Mouse (Mus musculus): ENCODE results near the gene Nop53. TPM values are rescaled to one million over a fixed set of nuclear protein-coding genes. Genes with fewer than 3 reads are reported as not detected.

Nop53 gene
- polyA plus RNA-seq, 1 experiment from 2014 or later: 187 TPM

GRCm38 (mm10) chr7:15933437-15934359 is 12.2 kb downstream of the Nop53 start:
- Histone ChIP-seq H3K4me3 (ENCODE audit: low read depth, low read length) (no peak overlapping the region), H3K27ac (ENCODE audit: low read depth) (peak overlapping the region; percentile 65; the same call in 1 of the 2 replicates), H3K4me2 (no peak overlapping the region), H3K27me3 (ENCODE audit: insufficient read depth, low read length) (no peaks in the 10 kb centered on the region), H3K9me3 (ENCODE audit: low read depth, low read length) (no peaks in the 10 kb centered on the region), H3K9ac (no peak overlapping the region), H3K36me3 (ENCODE audit: insufficient read depth) (peaks cover 26% of the 10 kb centered on the region), H3K4me1 (ENCODE audit: insufficient read depth) (no peaks in the 10 kb centered on the region)
- 42% methylated on average over 16 of the region's 16 CpGs for WGBS
- peak; percentile 45 for DNase-seq
- no peak for TF ChIP-seq CTCF (IDR thresholded peaks at IDR 0.05; ENCODE audit: low read depth)
- peak; percentile 44; the same call in 1 of the 2 replicates for ATAC-seq (ENCODE audit: insufficient read depth)

GRCm38 (mm10) chr7:15931635-15932034 is 14.2 kb downstream of the Nop53 start:
- no peak overlapping the region for H3K4me2 ChIP-seq
- ATAC-seq (ENCODE audit: insufficient read depth) (no peak), DNase-seq (no peak)
- H3K4me1 ChIP-seq (ENCODE audit: insufficient read depth): no peaks in the 10 kb centered on the region
- 67% methylated on average over 3 of the region's 3 CpGs for WGBS
- no peak overlapping the region for H3K4me3 ChIP-seq (ENCODE audit: low read depth, low read length)
- H3K27me3 ChIP-seq (ENCODE audit: insufficient read depth, low read length): no peaks in the 10 kb centered on the region
- no peak overlapping the region for H3K27ac ChIP-seq (ENCODE audit: low read depth)
- no peak overlapping the region for H3K9ac ChIP-seq
- TF ChIP-seq CTCF (IDR thresholded peaks at IDR 0.05; ENCODE audit: low read depth): no peak
- no peaks in the 10 kb centered on the region for H3K9me3 ChIP-seq (ENCODE audit: low read depth, low read length)
- peaks cover 5% of the 10 kb centered on the region; the same call in 1 of the 2 replicates for H3K36me3 ChIP-seq (ENCODE audit: insufficient read depth)

GRCm38 (mm10) chr7:15930543-15930942 is 15.3 kb downstream of the Nop53 start:
- ATAC-seq (ENCODE audit: insufficient read depth) (no peak), DNase-seq (no peak)
- WGBS: 59% methylated on average over 2 of the region's 2 CpGs
- no peaks in the 10 kb centered on the region for H3K4me1 ChIP-seq (ENCODE audit: insufficient read depth)
- no peak overlapping the region for H3K27ac ChIP-seq (ENCODE audit: low read depth)
- H3K27me3 ChIP-seq (ENCODE audit: insufficient read depth, low read length): no peaks in the 10 kb centered on the region
- peak; percentile 29 for TF ChIP-seq CTCF (IDR thresholded peaks at IDR 0.05; ENCODE audit: low read depth)
- no peak overlapping the region for H3K4me3 ChIP-seq (ENCODE audit: low read depth, low read length)
- H3K9me3 ChIP-seq (ENCODE audit: low read depth, low read length): no peaks in the 10 kb centered on the region
- no peak overlapping the region for H3K4me2 ChIP-seq
- H3K9ac ChIP-seq: no peak overlapping the region
- no peaks in the 10 kb centered on the region for H3K36me3 ChIP-seq (ENCODE audit: insufficient read depth)

- peak; percentile 75 for TF ChIP-seq CTCF (IDR thresholded peaks at IDR 0.05; ENCODE audit: low read depth)
- Histone ChIP-seq H3K4me2 (no peak overlapping the region), H3K36me3 (ENCODE audit: insufficient read depth) (no peaks in the 10 kb centered on the region), H3K4me1 (ENCODE audit: insufficient read depth) (no peaks in the 10 kb centered on the region), H3K27ac (ENCODE audit: low read depth) (no peak overlapping the region), H3K9me3 (ENCODE audit: low read depth, low read length) (no peaks in the 10 kb centered on the region), H3K4me3 (ENCODE audit: low read depth, low read length) (no peak overlapping the region), H3K9ac (no peak overlapping the region), H3K27me3 (ENCODE audit: insufficient read depth, low read length) (no peaks in the 10 kb centered on the region)
- ATAC-seq (ENCODE audit: insufficient read depth): peak; percentile 36; the same call in 1 of the 2 replicates
- DNase-seq: peak; percentile 69
- WGBS: 31% methylated on average over 4 of the region's 4 CpGs
These were observed 16.0 kb downstream of the Nop53 start for GRCm38 (mm10) chr7:15929910-15930309.

- no peaks in the 10 kb centered on the region for H3K9me3 ChIP-seq (ENCODE audit: low read depth, low read length)
- peaks cover 23% of the 10 kb centered on the region for H3K36me3 ChIP-seq (ENCODE audit: insufficient read depth)
- peak within 1 kb of the TSS; percentile 84 for H3K27ac ChIP-seq (ENCODE audit: low read depth)
- H3K9ac ChIP-seq: peak within 1 kb of the TSS; percentile 83
- peaks cover 8% of the 10 kb centered on the region; the same call in 1 of the 2 replicates for H3K4me1 ChIP-seq (ENCODE audit: insufficient read depth)
- DNase-seq (peak; percentile 95), ATAC-seq (ENCODE audit: insufficient read depth) (peak; percentile 96)
- TF ChIP-seq CTCF (IDR thresholded peaks at IDR 0.05; ENCODE audit: low read depth): no peak
- peak within 1 kb of the TSS; percentile 82 for H3K4me2 ChIP-seq
- peak within 1 kb of the TSS; percentile 80 for H3K4me3 ChIP-seq (ENCODE audit: low read depth, low read length)
- H3K27me3 ChIP-seq (ENCODE audit: insufficient read depth, low read length): no peaks in the 10 kb centered on the region
- under 1% methylated on average over 33 of the region's 33 CpGs for WGBS
These were observed 23.6 kb downstream of the Nop53 start, which contains the start of gene Selenow for GRCm38 (mm10) chr7:15922220-15922773. Gene Selenow (minus strand): TSS chr7:15922402.

GRCm38 (mm10) chr7:15921796-15922195 is 24.1 kb downstream of the Nop53 start:
- Histone ChIP-seq H3K9ac (peak overlapping the region; percentile 83), H3K36me3 (ENCODE audit: insufficient read depth) (peaks cover 28% of the 10 kb centered on the region)
- peak; percentile 57 for ATAC-seq (ENCODE audit: insufficient read depth)

More at GRCm38 (mm10) chr7:15921796-15922195, 24.1 kb downstream of the Nop53 start:
- WGBS: 0% methylated on average over 10 of the region's 10 CpGs
- Histone ChIP-seq H3K9me3 (ENCODE audit: low read depth, low read length) (no peaks in the 10 kb centered on the region), H3K4me1 (ENCODE audit: insufficient read depth) (peaks cover 8% of the 10 kb centered on the region; the same call in 1 of the 2 replicates), H3K4me2 (peak overlapping the region; percentile 82), H3K27me3 (ENCODE audit: insufficient read depth, low read length) (no peaks in the 10 kb centered on the region), H3K27ac (ENCODE audit: low read depth) (peak overlapping the region; percentile 84), H3K4me3 (ENCODE audit: low read depth, low read length) (peak overlapping the region; percentile 80)
- no peak for TF ChIP-seq CTCF (IDR thresholded peaks at IDR 0.05; ENCODE audit: low read depth)
- DNase-seq: peak; percentile 74

Measured in lung, embryonic 14.5 days (tissue).